Mouse (Mus musculus) C2C12 (cell line): ENCODE results near the gene Rag1.

Source experiments
- CEBPB ChIP-seq: IDR thresholded peaks from one replicate; pipeline ENCODE4 v1.6.1; 2011; ENCODE audit warnings: low read depth, mild to moderate bottlenecking, control low read depth, moderate library complexity
- CTCF ChIP-seq: IDR thresholded peaks from one replicate; pipeline ENCODE4 v1.5.1; 2011; ENCODE audit not compliant: control insufficient read depth, insufficient read depth, insufficient read length
- MAX ChIP-seq: IDR thresholded peaks from one replicate; pipeline ENCODE4 v1.6.1; 2011; ENCODE audit warnings: mild to moderate bottlenecking, control low read depth
- MYOD1 ChIP-seq: IDR thresholded peaks from one replicate; pipeline ENCODE4 v1.6.1; 2011; ENCODE audit warnings: low read depth; ENCODE audit not compliant: control insufficient read depth, insufficient read length
- USF1 ChIP-seq: IDR thresholded peaks from one replicate; pipeline ENCODE4 v1.6.1; 2011; ENCODE audit warnings: low read depth, mild to moderate bottlenecking, control low read depth, moderate library complexity

GRCm38 (mm10) chr2:101627227-101627626 is 22.1 kb downstream of the Rag1 start:
- TF ChIP-seq MYOD1 (no peak), CTCF (no peak), USF1 (no peak), CEBPB (no peak), MAX (no peak)
